Mouse (Mus musculus) megakaryocyte, embryonic 14.5 days (primary cell): ENCODE data around the gene Chad.

Experiments used
- FLI1 ChIP-seq: IDR thresholded peaks from 2 replicates; pipeline ENCODE4 v1.6.1; 2012; ENCODE audit warnings: low read length, inconsistent platforms, mixed read lengths
- GATA1 ChIP-seq: IDR thresholded peaks from 3 replicates; pipeline ENCODE4 v1.6.1; 2012; ENCODE audit warnings: mixed read lengths, low read length, inconsistent platforms, borderline replicate concordance

GRCm38 (mm10) chr11:94610744-94611740 is 46.2 kb downstream of the Chad start:
- TF ChIP-seq FLI1 (no peak), GATA1 (no peak)
